Mouse (Mus musculus) c-Kit-positive CD71-negative TER-119-negative erythroid progenitor cells, embryonic 14.5 days (primary cell): ENCODE data around the gene Cpb1.

ENCODE experiments used
- DNase-seq: peaks from one replicate; pipeline ENCODE4 v3.0.0-alpha.2; 2013; ENCODE audit warnings: low read depth

Gene Cpb1

GRCm38 (mm10) chr3:20275633-20276032, at the start of gene Cpb1:
Cpb1 (minus strand) TSS chr3:20275733.
- no peak for DNase-seq

- DNase-seq: no peak
Measured at GRCm38 (mm10) chr3:20317233-20317632, 41.7 kb upstream of the Cpb1 start.

- DNase-seq: no peak
Measured at GRCm38 (mm10) chr3:20309142-20309541, 33.6 kb upstream of the Cpb1 start.

- DNase-seq: no peak
Measured at GRCm38 (mm10) chr3:20307256-20307655, 31.7 kb upstream of the Cpb1 start.

- peak; percentile 32 for DNase-seq
Measured at GRCm38 (mm10) chr3:20304758-20305352, 29.3 kb upstream of the Cpb1 start.

GRCm38 (mm10) chr3:20295546-20295945, 20.0 kb upstream of the Cpb1 start:
- DNase-seq: no peak

GRCm38 (mm10) chr3:20294542-20295348, 19.2 kb upstream of the Cpb1 start:
- no peak for DNase-seq

- no peak for DNase-seq
Measured at GRCm38 (mm10) chr3:20291370-20291769, 15.8 kb upstream of the Cpb1 start.

GRCm38 (mm10) chr3:20288761-20289160, 13.2 kb upstream of the Cpb1 start:
- no peak for DNase-seq

- no peak for DNase-seq
Measured at GRCm38 (mm10) chr3:20281796-20282195, 6.3 kb upstream of the Cpb1 start.

GRCm38 (mm10) chr3:20254566-20255479, 20.7 kb downstream of the Cpb1 start:
- DNase-seq: no peak

- DNase-seq: no peak
Measured at GRCm38 (mm10) chr3:20243913-20244312, 31.6 kb downstream of the Cpb1 start.

- no peak for DNase-seq
Measured at GRCm38 (mm10) chr3:20242050-20242449, 33.5 kb downstream of the Cpb1 start, which contains the start of gene Cpa3. Cpa3 (minus strand) TSS chr3:20242181.

GRCm38 (mm10) chr3:20239741-20240140, 35.8 kb downstream of the Cpb1 start:
- DNase-seq: no peak

- no peak for DNase-seq
Measured at GRCm38 (mm10) chr3:20236965-20237364, 38.6 kb downstream of the Cpb1 start.

- DNase-seq: no peak
Measured at GRCm38 (mm10) chr3:20229027-20229426, 46.5 kb downstream of the Cpb1 start.

GRCm38 (mm10) chr3:20225429-20225828, 50.1 kb downstream of the Cpb1 start:
- no peak for DNase-seq

GRCm38 (mm10) chr3:20222926-20223698, 52.4 kb downstream of the Cpb1 start:
- no peak for DNase-seq

- no peak for DNase-seq
Measured at GRCm38 (mm10) chr3:20222136-20222535, 53.4 kb downstream of the Cpb1 start.

- peak; percentile 39 for DNase-seq
Measured at GRCm38 (mm10) chr3:20198869-20199268, 76.7 kb downstream of the Cpb1 start.
